Mouse (Mus musculus) MEL (cell line): Measurements from ENCODE around the gene Rab33a.

ENCODE experiments used
- CTCF ChIP-seq, 3 experiments: IDR thresholded peaks in 2 of 3; conservative IDR thresholded peaks in 1 of 3; 2 replicates each; pipeline ENCODE4 v1.5.1; 2011 to 2012; ENCODE audit warnings: low read length in 3 of 3, low read depth in 2 of 3, mild to moderate bottlenecking in 2 of 3, improper control_type of control experiment in 1 of 3, inconsistent platforms in 1 of 3, mixed read lengths in 1 of 3, moderate library complexity in 1 of 3; ENCODE audit not compliant: control insufficient read depth in 1 of 3, insufficient read depth in 1 of 3, poor library complexity in 1 of 3, severe bottlenecking in 1 of 3
- TBP ChIP-seq: IDR thresholded peaks from 2 replicates; pipeline ENCODE4 v1.8.0; 2011; ENCODE audit warnings: low read depth, low read length, improper control_type of control experiment

- TF ChIP-seq TBP = no peak
- no peak for TF ChIP-seq CTCF (IDR thresholded peaks at IDR 0.05 in 2 of 3, conservative IDR thresholded peaks at IDR 0.05 in 1 of 3; ENCODE audit: control insufficient read depth in 1 of 3, insufficient read depth in 1 of 3, low read depth in 2 of 3, low read length in 3 of 3, poor library complexity in 1 of 3, severe bottlenecking in 1 of 3)
Observed at GRCm38 (mm10) chrX:48513824-48514223, 5.3 kb upstream of the Rab33a start.
